Mouse (Mus musculus): ENCODE data around the gene Erlin1.

DNA sequence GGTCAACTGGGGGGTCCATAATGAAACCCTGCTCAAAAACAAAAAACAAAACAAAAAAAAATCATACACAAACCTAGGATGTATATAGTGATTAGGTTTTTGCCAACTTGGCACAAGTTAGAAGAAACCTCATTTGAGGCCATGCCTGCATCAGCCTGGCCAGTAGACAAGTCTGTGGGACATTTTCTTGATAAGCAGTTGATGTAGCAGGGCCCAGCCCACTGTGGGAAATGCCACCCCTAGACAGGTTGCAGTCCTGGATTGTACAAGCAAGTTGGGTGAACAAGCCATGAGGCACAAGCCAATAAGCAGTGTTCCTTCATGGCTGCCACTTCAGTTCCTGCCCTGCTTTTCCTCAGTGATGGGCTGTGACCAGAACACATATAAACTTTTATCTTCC lies 31.3 kb upstream of the Erlin1 start:
- TF ChIP-seq POLR2A (IDR thresholded peaks at IDR 0.05; ENCODE audit: low read depth, low read length) (no peak), CTCF (conservative IDR thresholded peaks at IDR 0.05; ENCODE audit: insufficient read depth, insufficient read length, low read depth, low read length) (no peak)

Measured in kidney, adult 2 months (tissue).